Comparison of ENCODE assay signal across 8 mouse cellular contexts in the genomic region with DNA sequence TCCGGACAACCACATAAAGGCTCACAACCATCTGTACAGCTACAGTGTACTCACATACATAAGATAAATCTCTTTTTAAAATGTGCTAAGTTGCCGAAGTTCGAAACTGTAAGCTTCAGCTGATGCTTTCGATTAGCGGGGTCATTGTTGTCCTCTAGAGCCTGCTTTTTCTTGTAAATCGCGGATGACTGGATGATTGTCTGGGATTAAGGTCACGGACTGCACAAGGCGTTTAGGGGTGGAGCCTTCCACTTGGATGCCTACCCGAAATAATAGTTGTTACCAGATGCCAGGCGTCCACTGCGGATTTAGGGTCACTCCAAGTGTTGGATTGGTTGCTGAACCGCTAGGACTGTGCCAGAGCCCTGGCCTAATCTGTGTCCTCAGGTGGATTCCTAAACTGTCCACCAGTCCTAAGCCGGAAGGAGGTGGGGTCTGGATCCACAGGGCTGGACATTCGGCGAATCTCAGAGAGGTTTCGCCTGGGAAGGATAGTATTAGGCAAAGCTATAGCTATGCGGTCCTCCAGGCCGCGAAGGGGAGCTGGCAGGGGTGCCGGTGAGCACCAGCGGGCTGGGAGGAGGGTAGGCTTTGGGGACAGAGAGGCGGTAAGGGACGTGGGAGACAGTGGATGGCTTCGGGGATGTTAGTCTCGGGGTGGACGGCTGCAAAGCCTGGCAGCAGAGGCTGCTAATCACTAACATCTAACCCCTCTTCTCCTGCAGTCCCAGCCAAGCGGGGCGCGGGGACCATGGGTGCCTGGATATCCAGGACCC. TPM values are rescaled to one million over a fixed set of nuclear protein-coding genes. Genes with fewer than 3 reads are reported as not detected.
DNase-seq lines count a peak whose midpoint lies in the region; ATAC-seq and TF ChIP-seq lines count a peak whose summit lies in the region.

A gene (plus strand): TSS at position 305 of the 776 bp plus-strand sequence.

- WGBS in hindbrain, embryonic 11.5 days, result 30% methylated on average over 28 of the region's 30 CpGs
- 29% methylated on average over 29 of the region's 30 CpGs for WGBS in neural tube, embryonic 12.5 days

- no peak for ATAC-seq in erythroblast, adult 5-6 weeks (replicated peaks; ENCODE audit: low FRiP score, poor library complexity, severe bottlenecking)
- ATAC-seq in hindbrain, embryonic 11.5 days (ENCODE audit: low FRiP score), result peak; percentile 65
- ATAC-seq in neural tube, embryonic 12.5 days (ENCODE audit: low FRiP score, low read depth), result peak; percentile 42
- no peak for ATAC-seq in erythroid progenitor cell, adult 5-6 weeks (replicated peaks; ENCODE audit: low FRiP score, poor library complexity, severe bottlenecking)

- H3K36me3 ChIP-seq in erythroblast, embryonic 14.5 days (ENCODE audit: control insufficient read depth), result no peaks in the 10 kb centered on the region
- peaks cover 20% of the 10 kb centered on the region for H3K36me3 ChIP-seq in E14TG2a.4 (ENCODE audit: insufficient read depth, low read length)
- no peaks in the 10 kb centered on the region for H3K36me3 ChIP-seq in hindbrain, embryonic 11.5 days (ENCODE audit: control insufficient read depth, insufficient read depth, low read length)
- no peaks in the 10 kb centered on the region for H3K36me3 ChIP-seq in neural tube, embryonic 12.5 days

- TF ChIP-seq CTCF in E14TG2a.4 (conservative IDR thresholded peaks at IDR 0.05; ENCODE audit: low read length), result no peak

- peak; percentile 73 to 76 for DNase-seq in cerebellum, postnatal 36 days
- DNase-seq in hindbrain, embryonic 11.5 days (ENCODE audit: low spot score), result peak; percentile 33
- DNase-seq in left cerebral cortex, postnatal 36 days (ENCODE audit: low spot score in 2 of 2), result peak; percentile 41 to 67

- H3K4me2 ChIP-seq in hindbrain, embryonic 11.5 days (replicated peaks; ENCODE audit: low read depth, low read length), result peak within 1 kb of the TSS; percentile 85
- peak within 1 kb of the TSS; percentile 89 for H3K4me2 ChIP-seq in neural tube, embryonic 12.5 days (replicated peaks)

- H3K9me3 ChIP-seq in erythroblast, embryonic 14.5 days (ENCODE audit: control insufficient read depth, low read length), result peaks cover 6% of the 10 kb centered on the region
- H3K9me3 ChIP-seq in E14TG2a.4 (ENCODE audit: low read length), result no peaks in the 10 kb centered on the region
- H3K9me3 ChIP-seq in hindbrain, embryonic 11.5 days (ENCODE audit: control insufficient read depth, low read length), result no peaks in the 10 kb centered on the region
- no peaks in the 10 kb centered on the region for H3K9me3 ChIP-seq in neural tube, embryonic 12.5 days

- H3K4me1 ChIP-seq in erythroblast, embryonic 14.5 days (ENCODE audit: control insufficient read depth), result peaks cover 11% of the 10 kb centered on the region
- peaks cover 69% of the 10 kb centered on the region for H3K4me1 ChIP-seq in E14TG2a.4 (replicated peaks; ENCODE audit: low read depth, low read length)
- peaks cover 2% of the 10 kb centered on the region; the same call in 1 of the 2 replicates for H3K4me1 ChIP-seq in hindbrain, embryonic 11.5 days (replicated peaks; ENCODE audit: control insufficient read depth, insufficient read depth, low read length)
- H3K4me1 ChIP-seq in neural tube, embryonic 12.5 days, result peaks cover 6% of the 10 kb centered on the region; the same call in 1 of the 2 replicates

- H3K27me3 ChIP-seq in erythroblast, embryonic 14.5 days (ENCODE audit: control insufficient read depth), result peaks cover 26% of the 10 kb centered on the region
- no peaks in the 10 kb centered on the region for H3K27me3 ChIP-seq in E14TG2a.4 (ENCODE audit: insufficient read depth, low read length)
- H3K27me3 ChIP-seq in hindbrain, embryonic 11.5 days (ENCODE audit: control insufficient read depth, insufficient read depth, low read length), result peaks cover 4% of the 10 kb centered on the region; the same call in 1 of the 2 replicates
- peaks cover 12% of the 10 kb centered on the region; the same call in 1 of the 2 replicates for H3K27me3 ChIP-seq in neural tube, embryonic 12.5 days (replicated peaks)

- H3K27ac ChIP-seq in hindbrain, embryonic 11.5 days (ENCODE audit: low read depth, low read length), result 0 out of 2 replicates have a peak within 1 kb of the TSS, but pooled peaks have one; percentile 30
- H3K27ac ChIP-seq in neural tube, embryonic 12.5 days, result no peak within 1 kb of the TSS

- intact Hi-C loops in left cerebral cortex, postnatal 36 days (cut with DNase I), result no loop called here

- peak within 1 kb of the TSS; percentile 38 for H3K4me3 ChIP-seq in erythroblast, embryonic 14.5 days (replicated peaks)
- peak within 1 kb of the TSS; percentile 90 for H3K4me3 ChIP-seq in E14TG2a.4 (replicated peaks; ENCODE audit: low read length)
- peak within 1 kb of the TSS; percentile 47 for H3K4me3 ChIP-seq in hindbrain, embryonic 11.5 days (ENCODE audit: low read depth, low read length)
- peak within 1 kb of the TSS; percentile 53 for H3K4me3 ChIP-seq in neural tube, embryonic 12.5 days

- peak within 1 kb of the TSS; percentile 56; the same call in 1 of the 2 replicates for H3K9ac ChIP-seq in hindbrain, embryonic 11.5 days (ENCODE audit: low read depth, low read length)
- peak within 1 kb of the TSS; percentile 63 for H3K9ac ChIP-seq in neural tube, embryonic 12.5 days

RNA-seq across cellular contexts. Expression of the gene that starts here (rescaled TPM):
- not detected in 2 replicates for polyA plus RNA-seq in erythroblast, embryonic 14.5 days (2012)
- 1.7 TPM in 1 of 2 replicates, not detected in the other for total RNA-seq in erythroblast, adult 5-6 weeks (2015; ENCODE audit: low replicate concordance)
- 0.28 TPM in 1 of 2 replicates, not detected in the other for total RNA-seq in erythroblast, adult 5-6 weeks (2017; ENCODE audit: low replicate concordance)
- polyA plus RNA-seq in hindbrain, embryonic 11.5 days (2014; fragmentation: Nextera tagmentation; extraction: Ambion mirVana), result 5.1 and 5.5 TPM in 2 replicates
- 10 to 100 TPM; 23.3 to 25.0 TPM for total RNA-seq in left cerebral cortex, postnatal 36 days (2021)
- 4.7 and 6.1 TPM in 2 replicates for polyA plus RNA-seq in neural tube, embryonic 12.5 days (2016; fragmentation: Nextera tagmentation; extraction: Ambion mirVana)
- not detected in 2 replicates for total RNA-seq in erythroid progenitor cell, adult 5-6 weeks (2015; ENCODE audit: low replicate concordance)
- 1.4 TPM in 1 of 2 replicates, not detected in the other for total RNA-seq in erythroid progenitor cell, adult 5-6 weeks (2017; ENCODE audit: low replicate concordance)

Comparison
In these comparisons a context has a peak if more than half of its experiments do, and no peak if none do; other contexts are left out.
1. RNA of the gene that starts here (total RNA-seq): 23.3 to 25.0 TPM in left cerebral cortex, postnatal 36 days; 1.4 TPM in erythroid progenitor cell, adult 5-6 weeks and 0.28 to 1.7 TPM in erythroblast, adult 5-6 weeks; every median in the first group is over 4 times any median in the second.
2. H3K4me3 ChIP-seq: peak in every context shown above with its lines; median percentile 90 in E14TG2a.4; 53 in neural tube, embryonic 12.5 days; 47 in hindbrain, embryonic 11.5 days; 38 in erythroblast, embryonic 14.5 days.
3. ATAC-seq: peak in hindbrain, embryonic 11.5 days (single experiment) and neural tube, embryonic 12.5 days (single experiment); none in erythroblast, adult 5-6 weeks (single experiment) and erythroid progenitor cell, adult 5-6 weeks (single experiment).
4. Peak in every context shown above with its lines, with median percentiles within 50 percentile points of each other: DNase-seq.